Mouse (Mus musculus): ENCODE data around the gene Olfr455. TPM values are rescaled to one million over a fixed set of nuclear protein-coding genes. Genes with fewer than 3 reads are reported as not detected.

Olfr455 gene
- polyA plus RNA-seq, 1 experiment from 2014 or later = not detected

Other genes starting within 250 kb of the Olfr455 start
- not detected in 2 replicates for gene Fam131b, start 222.9 kb downstream of the Olfr455 start, polyA plus RNA-seq (2016; fragmentation: Nextera tagmentation; extraction: Ambion mirVana)
- 66.3 and 66.5 TPM in 2 replicates for gene Zyx, start 198.0 kb downstream of the Olfr455 start, polyA plus RNA-seq (2016; fragmentation: Nextera tagmentation; extraction: Ambion mirVana)
- gene Epha1, start 174.3 kb downstream of the Olfr455 start, polyA plus RNA-seq (2016; fragmentation: Nextera tagmentation; extraction: Ambion mirVana) = 2.6 and 3.4 TPM in 2 replicates
- gene Tas2r143, start 147.3 kb downstream of the Olfr455 start, polyA plus RNA-seq (2016; fragmentation: Nextera tagmentation; extraction: Ambion mirVana) = not detected in 2 replicates
- not detected in 2 replicates for gene Tas2r135, start 142.2 kb downstream of the Olfr455 start, polyA plus RNA-seq (2016; fragmentation: Nextera tagmentation; extraction: Ambion mirVana)
- not detected in 2 replicates for gene Tas2r126, start 113.1 kb downstream of the Olfr455 start, polyA plus RNA-seq (2016; fragmentation: Nextera tagmentation; extraction: Ambion mirVana)
- not detected in 2 replicates for gene Olfr458, start 82.4 kb downstream of the Olfr455 start, polyA plus RNA-seq (2016; fragmentation: Nextera tagmentation; extraction: Ambion mirVana)
- not detected in 2 replicates for gene Olfr457, start 71.3 kb downstream of the Olfr455 start, polyA plus RNA-seq (2016; fragmentation: Nextera tagmentation; extraction: Ambion mirVana)
- not detected in 2 replicates for gene Olfr456, start 60.4 kb downstream of the Olfr455 start, polyA plus RNA-seq (2016; fragmentation: Nextera tagmentation; extraction: Ambion mirVana)
- gene Tcaf3, start 50.1 kb upstream of the Olfr455 start, polyA plus RNA-seq (2016; fragmentation: Nextera tagmentation; extraction: Ambion mirVana) = not detected in 2 replicates
- gene Tcaf2, start 97.7 kb upstream of the Olfr455 start, polyA plus RNA-seq (2016; fragmentation: Nextera tagmentation; extraction: Ambion mirVana) = 0.46 and 0.53 TPM in 2 replicates
- gene Tcaf1, start 162.5 kb upstream of the Olfr455 start, polyA plus RNA-seq (2016; fragmentation: Nextera tagmentation; extraction: Ambion mirVana) = 10.1 and 10.2 TPM in 2 replicates
- not detected in 2 replicates for gene Olfr453, start 191.8 kb upstream of the Olfr455 start, polyA plus RNA-seq (2016; fragmentation: Nextera tagmentation; extraction: Ambion mirVana)
- not detected in 2 replicates for gene Olfr38, start 208.8 kb upstream of the Olfr455 start, polyA plus RNA-seq (2016; fragmentation: Nextera tagmentation; extraction: Ambion mirVana)
- gene Olfr452, start 237.5 kb upstream of the Olfr455 start, polyA plus RNA-seq (2016; fragmentation: Nextera tagmentation; extraction: Ambion mirVana) = not detected in 2 replicates

Data from liver, embryonic 12.5 days (tissue).